Mouse (Mus musculus): ENCODE results near the gene Proser2.

The Proser2 gene

DNA sequence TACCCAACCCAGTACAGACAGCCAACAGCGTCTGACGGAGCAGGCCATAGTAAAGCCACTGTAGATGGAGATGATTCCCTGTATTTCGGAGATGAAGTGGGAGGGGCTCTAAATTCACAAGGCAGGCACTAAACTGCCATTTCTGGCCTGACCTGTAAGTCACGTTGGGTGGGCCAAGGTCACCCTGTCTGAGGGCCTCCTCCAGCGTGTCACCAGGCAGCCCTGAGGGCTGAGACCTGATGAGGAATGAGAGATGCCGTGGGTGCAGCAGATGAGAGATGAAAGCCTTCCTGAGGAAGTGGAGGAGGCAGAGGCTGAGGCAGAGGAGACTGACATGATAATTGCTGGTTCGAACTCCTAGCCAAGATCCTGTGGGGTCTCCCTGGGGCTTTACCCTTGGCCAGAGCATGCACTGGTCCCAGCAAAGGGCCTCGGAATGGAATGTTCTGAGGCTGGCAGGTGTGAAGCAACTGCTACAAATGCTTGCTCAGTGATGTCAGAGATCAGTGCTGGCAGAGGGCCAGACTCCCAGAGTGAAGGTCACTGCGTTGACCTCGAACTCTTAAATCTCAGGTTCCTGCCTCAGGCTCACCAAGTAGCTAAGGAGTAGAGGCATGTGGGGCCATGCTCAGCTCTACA, 55.0 kb downstream of the Proser2 start:
- peak in 1 of 2 experiments; percentile 22 for DNase-seq (ENCODE audit: low spot score in 2 of 2)

DNA sequence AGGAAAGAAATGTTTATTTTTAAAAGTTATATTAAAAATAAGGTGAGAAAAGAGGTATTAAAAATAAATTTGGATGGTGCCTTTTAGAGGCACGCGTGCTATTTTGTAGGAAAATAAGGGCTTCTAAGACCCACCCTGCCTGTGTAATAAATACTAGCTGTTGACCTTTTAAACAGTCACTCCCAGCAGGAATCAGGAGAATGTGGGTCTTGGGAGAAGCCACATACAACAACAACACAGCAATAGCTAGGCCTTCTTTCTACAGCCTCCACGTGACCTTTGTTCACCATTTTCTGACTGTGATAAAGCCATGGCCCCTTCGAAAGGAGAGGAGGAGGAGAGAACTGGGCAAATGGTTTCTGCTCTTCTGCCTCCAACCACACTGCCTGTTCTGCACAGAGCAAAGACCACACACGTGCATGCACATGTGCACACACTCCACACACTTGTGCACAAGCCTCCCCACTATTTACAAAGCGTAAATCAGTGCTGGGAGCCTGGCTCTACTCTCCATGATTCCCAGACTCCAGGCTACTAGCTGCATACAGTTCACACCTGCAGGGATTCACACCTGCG, 57.2 kb downstream of the Proser2 start:
- DNase-seq (ENCODE audit: low spot score in 2 of 2): no peak

- DNase-seq (ENCODE audit: low spot score in 2 of 2): peak in 1 of 2 experiments; percentile 65
Measured at GRCm38 (mm10) chr2:6071598-6072440, 58.2 kb downstream of the Proser2 start.

DNA sequence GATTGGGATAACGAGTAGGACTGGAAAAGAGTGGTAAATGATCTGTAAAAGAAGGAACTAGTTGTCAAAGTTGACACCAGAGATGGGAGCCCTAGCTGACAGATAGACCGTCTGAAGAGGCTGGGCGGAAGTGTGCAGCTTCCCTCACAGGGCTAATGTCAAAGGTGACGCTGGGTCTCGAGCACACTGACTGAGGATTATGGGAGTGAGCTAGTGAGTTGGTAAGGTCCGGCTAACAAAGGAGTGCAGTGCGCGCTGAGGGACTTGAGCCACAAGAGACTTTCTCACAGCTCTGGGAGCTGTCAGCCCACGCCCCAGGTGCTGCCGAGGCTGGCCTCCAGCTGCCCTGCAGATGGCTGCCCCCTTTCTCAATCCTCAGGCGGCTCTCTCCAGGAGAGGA, 59.1 kb downstream of the Proser2 start:
- DNase-seq (ENCODE audit: low spot score in 2 of 2): no peak

- no peak for DNase-seq (ENCODE audit: low spot score in 2 of 2)
Measured at GRCm38 (mm10) chr2:6067341-6067740, 62.7 kb downstream of the Proser2 start.

- DNase-seq (ENCODE audit: low spot score in 2 of 2): no peak
Measured at GRCm38 (mm10) chr2:6060071-6060804, 69.8 kb downstream of the Proser2 start.

- no peak for DNase-seq (ENCODE audit: low spot score in 2 of 2)
Measured at GRCm38 (mm10) chr2:6059291-6059690, 70.7 kb downstream of the Proser2 start.

- no peak for DNase-seq (ENCODE audit: low spot score in 2 of 2)
Measured at GRCm38 (mm10) chr2:6056518-6056917, 73.5 kb downstream of the Proser2 start.

GRCm38 (mm10) chr2:6055466-6055865, 74.5 kb downstream of the Proser2 start:
- no peak for DNase-seq (ENCODE audit: low spot score in 2 of 2)

GRCm38 (mm10) chr2:6049018-6049417, 81.0 kb downstream of the Proser2 start:
- DNase-seq (ENCODE audit: low spot score in 2 of 2): no peak

- DNase-seq (ENCODE audit: low spot score in 2 of 2): no peak
Measured at GRCm38 (mm10) chr2:6048570-6048969, 81.4 kb downstream of the Proser2 start.

All from urinary bladder, adult 18-20 months (tissue).